Mouse (Mus musculus): Measurements from ENCODE around the gene Serpina1b. TPM values are rescaled to one million over a fixed set of nuclear protein-coding genes. Genes with fewer than 3 reads are reported as not detected.

Gene Serpina1b
- polyA plus RNA-seq (2014; fragmentation: Illumina TruSeq; extraction: RNeasy Lipid Tissue Mini Kit (QIAGEN cat#74804); ENCODE audit: low read depth, low replicate concordance) = 6.7 TPM

DNA sequence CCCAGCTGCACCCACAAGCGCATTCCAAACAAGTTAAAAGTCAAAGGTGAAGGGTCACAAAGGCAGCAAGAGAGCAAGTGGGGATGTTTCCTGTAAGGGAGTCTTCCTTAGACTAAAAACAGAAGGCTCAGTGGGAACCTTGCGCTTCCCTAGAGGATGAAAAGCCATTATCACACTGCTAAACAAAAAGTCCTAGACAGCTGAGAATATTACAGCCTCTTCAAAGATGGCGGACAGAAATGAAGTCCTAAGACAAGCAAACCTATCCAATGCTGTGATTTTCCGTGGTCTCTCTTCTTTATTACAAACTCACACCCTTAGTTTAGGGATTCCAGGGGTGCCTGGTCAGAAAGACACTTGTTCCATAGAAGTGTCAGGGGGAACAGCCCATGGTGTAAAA, at the start of gene Serpina1b:
Gene Serpina1b, minus strand, starts transcription at position 101 of the 400 bp plus-strand sequence.

DNA sequence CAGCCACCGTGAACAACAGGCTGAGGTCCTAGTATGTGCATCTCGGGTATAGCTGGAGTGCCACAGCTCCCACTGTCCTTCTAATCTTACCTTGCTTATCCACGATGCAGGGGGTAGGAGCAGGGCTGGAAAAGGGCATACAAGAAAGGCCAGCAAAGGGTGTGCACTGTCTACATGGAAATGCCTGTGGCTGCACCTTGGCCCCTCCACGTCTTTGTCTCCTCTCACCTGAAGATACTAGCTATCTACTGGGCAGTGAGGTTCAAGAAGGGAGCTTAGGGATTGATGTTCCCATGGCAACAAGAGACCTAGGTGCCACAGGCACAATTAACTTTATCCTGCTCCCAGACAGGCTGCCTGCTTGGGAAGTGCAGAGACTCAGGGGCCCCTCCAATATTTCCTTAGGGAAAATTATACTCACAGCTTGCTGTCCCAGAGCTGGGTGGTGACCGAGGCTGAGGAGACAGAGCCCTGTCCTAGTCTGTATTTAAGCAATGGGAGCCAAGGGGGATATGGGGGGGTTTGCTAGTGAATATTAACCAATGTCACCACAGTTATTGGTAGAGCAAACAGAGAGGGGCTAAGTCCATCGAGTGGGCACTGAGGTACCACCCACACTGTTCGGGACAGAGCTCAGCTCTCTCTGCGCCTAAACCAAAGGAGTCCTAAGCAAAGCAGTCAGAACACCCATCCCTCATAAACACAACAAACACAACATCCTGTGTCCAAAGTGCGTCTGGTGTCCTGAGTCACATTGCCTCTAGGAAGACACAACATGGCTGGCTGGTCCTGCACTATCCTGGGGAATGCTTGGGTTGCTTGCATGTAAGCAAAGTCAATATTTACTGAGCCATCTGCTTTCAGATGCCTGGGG, 33.2 kb upstream of the Serpina1b start, which contains the start of gene Serpina1a:
Gene Serpina1a, minus strand, starts transcription at position 462 of the 874 bp plus-strand sequence.

DNA sequence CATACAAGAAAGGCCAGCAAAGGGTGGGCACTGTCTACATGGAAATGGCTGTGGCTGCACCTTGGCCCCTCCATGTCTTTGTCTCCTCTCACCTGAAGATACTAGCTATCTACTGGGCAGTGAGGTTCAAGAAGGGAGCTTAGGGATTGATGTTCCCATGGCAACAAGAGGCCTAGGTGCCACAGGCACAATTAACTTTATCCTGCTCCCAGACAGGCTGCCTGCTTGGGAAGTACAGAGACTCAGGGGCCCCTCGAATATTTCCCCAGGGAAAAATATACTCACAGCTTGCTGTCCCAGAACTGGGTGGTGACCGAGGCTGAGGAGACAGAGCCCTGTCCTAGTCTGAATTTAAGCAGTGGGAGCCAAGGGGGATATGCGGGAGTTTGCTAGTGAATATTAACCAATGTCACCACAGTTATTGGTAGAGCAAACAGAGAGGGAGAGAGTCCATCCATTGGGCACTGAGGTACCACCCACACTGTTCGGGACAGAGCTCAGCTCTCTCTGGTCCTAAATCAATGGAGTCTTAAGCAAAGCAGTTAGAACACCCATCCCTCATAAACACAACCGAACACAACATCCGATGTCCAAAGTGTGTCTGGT, 56.8 kb downstream of the Serpina1b start, which contains the start of gene Serpina1d:
Gene Serpina1d, minus strand, starts transcription at position 347 of the 606 bp plus-strand sequence.

DNA sequence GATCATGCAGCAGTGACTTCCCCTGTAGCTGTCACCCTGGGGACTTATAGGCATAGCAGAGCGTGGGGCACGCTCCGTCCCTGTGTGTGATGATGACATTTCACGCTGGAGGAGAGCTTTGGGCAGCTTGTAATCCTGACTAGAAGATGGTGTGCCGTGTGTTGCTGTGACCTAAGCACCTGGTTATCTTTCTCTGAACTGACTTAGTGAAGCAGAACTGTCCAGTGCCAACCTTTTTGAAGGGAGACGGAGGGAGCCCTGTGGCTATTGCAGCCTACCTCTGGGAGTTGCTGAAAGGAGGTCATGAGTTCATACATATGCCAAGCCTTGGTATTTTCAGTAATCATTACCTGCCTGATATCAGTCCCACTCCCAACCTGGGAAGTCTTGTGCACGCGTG, 134.7 kb downstream of the Serpina1b start, which contains the start of gene Serpina1f:
Gene Serpina1f, minus strand, starts transcription at position 101 of the 400 bp plus-strand sequence.

Other genes starting within 250 kb of the Serpina1b start
- not detected for gene Serpina10, start 198.9 kb downstream of the Serpina1b start, polyA plus RNA-seq (2014; fragmentation: Illumina TruSeq; extraction: RNeasy Lipid Tissue Mini Kit (QIAGEN cat#74804); ENCODE audit: low read depth, low replicate concordance)
- gene Serpina6, start 173.2 kb downstream of the Serpina1b start, polyA plus RNA-seq (2014; fragmentation: Illumina TruSeq; extraction: RNeasy Lipid Tissue Mini Kit (QIAGEN cat#74804); ENCODE audit: low read depth, low replicate concordance) = not detected
- gene Serpina16, start 154.2 kb downstream of the Serpina1b start, polyA plus RNA-seq (2014; fragmentation: Illumina TruSeq; extraction: RNeasy Lipid Tissue Mini Kit (QIAGEN cat#74804); ENCODE audit: low read depth, low replicate concordance) = not detected
- not detected for gene Serpina1f, start 134.8 kb downstream of the Serpina1b start, polyA plus RNA-seq (2014; fragmentation: Illumina TruSeq; extraction: RNeasy Lipid Tissue Mini Kit (QIAGEN cat#74804); ENCODE audit: low read depth, low replicate concordance)
- gene Serpina1d, start 56.8 kb downstream of the Serpina1b start, polyA plus RNA-seq (2014; fragmentation: Illumina TruSeq; extraction: RNeasy Lipid Tissue Mini Kit (QIAGEN cat#74804); ENCODE audit: low read depth, low replicate concordance) = 5.6 TPM
- 3.4 TPM for gene Serpina1a, start 33.2 kb upstream of the Serpina1b start, polyA plus RNA-seq (2014; fragmentation: Illumina TruSeq; extraction: RNeasy Lipid Tissue Mini Kit (QIAGEN cat#74804); ENCODE audit: low read depth, low replicate concordance)
- gene Serpina1c, start 74.5 kb upstream of the Serpina1b start, polyA plus RNA-seq (2014; fragmentation: Illumina TruSeq; extraction: RNeasy Lipid Tissue Mini Kit (QIAGEN cat#74804); ENCODE audit: low read depth, low replicate concordance) = 6.7 TPM
- 1.1 TPM for gene Serpina1e, start 128.6 kb upstream of the Serpina1b start, polyA plus RNA-seq (2014; fragmentation: Illumina TruSeq; extraction: RNeasy Lipid Tissue Mini Kit (QIAGEN cat#74804); ENCODE audit: low read depth, low replicate concordance)
- gene Serpina11, start 159.6 kb upstream of the Serpina1b start, polyA plus RNA-seq (2014; fragmentation: Illumina TruSeq; extraction: RNeasy Lipid Tissue Mini Kit (QIAGEN cat#74804); ENCODE audit: low read depth, low replicate concordance) = not detected
- gene Serpina9, start 183.4 kb upstream of the Serpina1b start, polyA plus RNA-seq (2014; fragmentation: Illumina TruSeq; extraction: RNeasy Lipid Tissue Mini Kit (QIAGEN cat#74804); ENCODE audit: low read depth, low replicate concordance) = 0.37 TPM
- not detected for gene Serpina12, start 214.1 kb upstream of the Serpina1b start, polyA plus RNA-seq (2014; fragmentation: Illumina TruSeq; extraction: RNeasy Lipid Tissue Mini Kit (QIAGEN cat#74804); ENCODE audit: low read depth, low replicate concordance)